Comparison of ENCODE assay signal across 8 mouse cellular contexts in genomic region chr7:105527306-105527937, GRCm38 (mm10). TPM values are rescaled to one million over a fixed set of nuclear protein-coding genes. Genes with fewer than 3 reads are reported as not detected.
A peak's percentile ranks its signal among the peaks of the same experiment; 100 is the strongest.
DNase-seq lines count a peak whose midpoint lies in the region; ATAC-seq lines count a peak whose summit lies in the region.

No protein-coding gene starts in this region.

- no peaks in the 10 kb centered on the region for H3K4me1 ChIP-seq in heart, embryonic 15.5 days (replicated peaks)
- no peaks in the 10 kb centered on the region for H3K4me1 ChIP-seq in midbrain, embryonic 13.5 days (replicated peaks)

- ATAC-seq in heart, embryonic 15.5 days (replicated peaks; ENCODE audit: insufficient number of reproducible peaks, insufficient read depth, low FRiP score, low read depth) = 0 out of 2 replicates have a peak, but pooled peaks have one; percentile 35
- peak; percentile 79 for ATAC-seq in midbrain, embryonic 13.5 days

- H3K4me3 ChIP-seq in heart, embryonic 15.5 days = no peak overlapping the region
- H3K4me3 ChIP-seq in midbrain, embryonic 13.5 days (replicated peaks) = no peak overlapping the region

- H3K4me2 ChIP-seq in heart, embryonic 15.5 days = no peak overlapping the region
- no peak overlapping the region for H3K4me2 ChIP-seq in midbrain, embryonic 13.5 days (replicated peaks)

- H3K9ac ChIP-seq in heart, embryonic 15.5 days = no peak overlapping the region
- H3K9ac ChIP-seq in midbrain, embryonic 13.5 days (replicated peaks) = no peak overlapping the region

- no peaks in the 10 kb centered on the region for H3K27me3 ChIP-seq in heart, embryonic 15.5 days
- H3K27me3 ChIP-seq in midbrain, embryonic 13.5 days = no peaks in the 10 kb centered on the region; the same call in 1 of the 2 replicates

- H3K36me3 ChIP-seq in heart, embryonic 15.5 days = no peaks in the 10 kb centered on the region
- no peaks in the 10 kb centered on the region for H3K36me3 ChIP-seq in midbrain, embryonic 13.5 days

- no peak overlapping the region for H3K27ac ChIP-seq in heart, embryonic 15.5 days
- H3K27ac ChIP-seq in midbrain, embryonic 13.5 days = no peak overlapping the region

- peak; percentile 47 for DNase-seq in adrenal gland, adult 2 months
- DNase-seq in adrenal gland, postnatal 25 days = no peak
- DNase-seq in right cerebral cortex, adult 18-20 months = peak; percentile 32
- no peak for DNase-seq in right cerebral cortex, postnatal 14 days
- peak; percentile 54 to 61 for DNase-seq in kidney, postnatal 25 days
- no peak for DNase-seq in B cell, adult 2 months

- WGBS in heart, embryonic 15.5 days = 59% methylated on average over 1 of the region's 1 CpGs
- 48% methylated on average over 1 of the region's 1 CpGs for WGBS in midbrain, embryonic 13.5 days

- no peaks in the 10 kb centered on the region for H3K9me3 ChIP-seq in heart, embryonic 15.5 days (replicated peaks)
- no peaks in the 10 kb centered on the region for H3K9me3 ChIP-seq in midbrain, embryonic 13.5 days

RNA-seq across cellular contexts. Expression of gene Smpd1, which starts 26.7 kb away (rescaled TPM):
- total RNA-seq in adrenal gland, adult 2 months (2021) = 10 to 100 TPM; 56.2 to 68.5 TPM
- polyA plus RNA-seq in adrenal gland, adult 2 months (2012; rRNA removed) = 74.0 and 75.4 TPM in 2 replicates
- total RNA-seq in adrenal gland, postnatal 25 days (2021) = 48.2 and 49.1 TPM in 2 replicates
- 54.4 and 61.0 TPM in 2 replicates for polyA plus RNA-seq in heart, embryonic 15.5 days (2015; fragmentation: Nextera tagmentation; extraction: Ambion mirVana)
- 66.3 and 68.9 TPM in 2 replicates for polyA plus RNA-seq in midbrain, embryonic 13.5 days (2015; fragmentation: Nextera tagmentation; extraction: Ambion mirVana)

RNA-seq across cellular contexts. Expression of gene Cavin3, which starts 45.3 kb away (rescaled TPM):
- total RNA-seq in adrenal gland, adult 2 months (2021) = 10 to 100 TPM; 71.0 to 90.9 TPM
- polyA plus RNA-seq in adrenal gland, adult 2 months (2012; rRNA removed) = 158 and 163 TPM in 2 replicates
- total RNA-seq in adrenal gland, postnatal 25 days (2021) = 77.1 and 96.1 TPM in 2 replicates
- 89.3 and 91.4 TPM in 2 replicates for polyA plus RNA-seq in heart, embryonic 15.5 days (2015; fragmentation: Nextera tagmentation; extraction: Ambion mirVana)
- 18.3 and 22.1 TPM in 2 replicates for polyA plus RNA-seq in midbrain, embryonic 13.5 days (2015; fragmentation: Nextera tagmentation; extraction: Ambion mirVana)

RNA-seq across cellular contexts. Expression of gene Apbb1, which starts 54.0 kb away (rescaled TPM):
- total RNA-seq in adrenal gland, adult 2 months (2021) = 10 to 100 TPM; 12.0 to 22.4 TPM
- 49.1 and 61.8 TPM in 2 replicates for polyA plus RNA-seq in adrenal gland, adult 2 months (2012; rRNA removed)
- total RNA-seq in adrenal gland, postnatal 25 days (2021) = 13.6 and 15.0 TPM in 2 replicates
- 40.4 and 49.2 TPM in 2 replicates for polyA plus RNA-seq in heart, embryonic 15.5 days (2015; fragmentation: Nextera tagmentation; extraction: Ambion mirVana)
- polyA plus RNA-seq in midbrain, embryonic 13.5 days (2015; fragmentation: Nextera tagmentation; extraction: Ambion mirVana) = 234 and 240 TPM in 2 replicates

Comparison
In these comparisons a context has a peak if more than half of its experiments do, and no peak if none do; other contexts are left out.
1. DNase-seq: peak in adrenal gland, adult 2 months (single experiment), right cerebral cortex, adult 18-20 months (single experiment) and kidney, postnatal 25 days (2 of 2); none in adrenal gland, postnatal 25 days (single experiment), right cerebral cortex, postnatal 14 days (single experiment) and B cell, adult 2 months (0 of 2).